Mouse (Mus musculus): ENCODE measurements around the gene Hmgb1. TPM values are rescaled to one million over a fixed set of nuclear protein-coding genes. Genes with fewer than 3 reads are reported as not detected.

Hmgb1 gene
- total and polyA plus RNA-seq, 2 experiments: 17.1 to 131 TPM

DNA sequence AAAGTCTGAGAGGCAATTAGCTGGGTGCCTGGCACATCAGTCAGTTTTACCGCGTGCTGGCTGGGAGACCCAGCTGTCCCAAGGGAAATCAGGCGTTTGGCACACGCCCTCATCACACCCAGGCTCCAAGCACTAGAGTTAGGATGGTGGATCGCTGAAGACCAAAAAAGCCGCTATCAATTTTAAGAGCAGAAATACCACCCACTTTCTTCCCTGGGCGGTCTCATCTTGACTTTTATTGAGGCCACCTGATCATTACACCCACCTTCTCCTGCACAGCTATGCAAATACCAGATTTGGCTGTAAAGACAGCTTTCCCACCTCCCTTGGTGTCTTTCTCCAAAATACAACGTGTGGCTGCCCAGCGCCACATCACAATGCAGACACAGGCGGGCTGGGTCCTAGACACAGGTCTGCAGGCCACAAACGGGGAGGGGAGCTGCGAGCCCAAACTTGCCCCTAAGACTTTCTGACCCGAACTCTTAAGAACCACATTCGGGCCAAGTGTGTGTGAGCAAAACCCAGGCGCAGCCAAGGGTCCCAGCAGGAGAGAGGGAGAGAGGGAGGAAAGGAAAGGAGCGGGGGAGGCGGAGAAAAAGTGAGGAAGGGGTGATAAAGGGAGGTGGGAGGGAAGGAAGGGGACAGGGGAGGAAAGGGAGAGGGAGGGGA is 169.6 kb downstream of the Hmgb1 start:
- peaks cover under 1% of the 10 kb centered on the region for H3K79me2 ChIP-seq (ENCODE audit: control insufficient read depth, insufficient read depth, low read length)
- DNase-seq (ENCODE audit: extremely low read depth, low read depth, low spot score): no peak
- H3K9ac ChIP-seq (ENCODE audit: low read depth, low read length): peak overlapping the region; percentile 80
- H3K4me1 ChIP-seq (ENCODE audit: control insufficient read depth, insufficient read depth, low read length): peaks cover 9% of the 10 kb centered on the region
- peaks cover 2% of the 10 kb centered on the region; the same call in 1 of the 2 replicates for H3K36me3 ChIP-seq (ENCODE audit: control insufficient read depth, insufficient read depth, low read length)
- TF ChIP-seq POLR2A (IDR thresholded peaks at IDR 0.05; ENCODE audit: extremely low read depth, insufficient read depth, low read length) (no peak), CTCF (IDR thresholded peaks at IDR 0.05; ENCODE audit: low read depth, low read length) (no peak)
- H3K4me3 ChIP-seq (ENCODE audit: insufficient read depth, low read depth, low read length): no peak overlapping the region
- no peak overlapping the region for H3K27ac ChIP-seq (replicated peaks; ENCODE audit: insufficient read depth, low read depth, low read length)
- no peaks in the 10 kb centered on the region for H3K27me3 ChIP-seq (ENCODE audit: control insufficient read depth, insufficient read depth, low read length)
- 81% methylated on average over 17 of the region's 17 CpGs for WGBS

DNA sequence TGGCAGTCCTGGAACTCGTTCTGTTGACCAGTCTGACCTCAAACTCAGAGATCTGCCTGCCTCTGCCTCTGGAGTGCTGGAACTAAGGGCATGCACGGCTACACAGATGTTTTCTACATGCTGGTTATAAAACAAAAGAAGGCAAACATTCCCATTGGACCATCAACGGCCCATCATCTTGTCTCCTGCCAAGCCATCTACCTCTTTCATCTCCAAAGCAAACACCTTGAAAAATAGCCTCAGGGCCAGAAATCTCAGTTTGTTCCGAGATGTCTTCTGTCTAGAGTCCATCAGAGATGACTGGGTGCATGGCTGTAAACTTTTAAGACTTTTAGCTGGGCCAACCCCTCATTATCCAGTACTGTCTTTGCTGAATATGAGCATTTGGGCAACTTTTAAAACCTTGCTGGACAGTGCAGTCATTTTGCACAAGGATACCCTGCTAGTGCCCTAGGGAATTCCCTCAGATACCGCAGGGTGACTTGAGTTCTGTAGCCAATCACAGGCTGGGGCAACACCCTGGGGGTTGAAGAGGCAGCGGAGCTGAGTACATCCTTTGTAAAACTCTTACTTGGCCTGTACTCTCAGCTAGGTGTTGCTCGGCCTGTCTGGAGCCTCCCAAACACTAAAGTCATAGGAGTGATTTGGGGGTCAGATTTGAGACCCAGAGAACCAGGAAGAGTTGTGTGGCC is 170.3 kb downstream of the Hmgb1 start:
- Histone ChIP-seq H3K4me3 (ENCODE audit: insufficient read depth, low read depth, low read length) (no peak overlapping the region), H3K79me2 (ENCODE audit: control insufficient read depth, insufficient read depth, low read length) (peaks cover 6% of the 10 kb centered on the region), H3K4me1 (ENCODE audit: control insufficient read depth, insufficient read depth, low read length) (peaks cover 14% of the 10 kb centered on the region), H3K27me3 (ENCODE audit: control insufficient read depth, insufficient read depth, low read length) (no peaks in the 10 kb centered on the region), H3K27ac (replicated peaks; ENCODE audit: insufficient read depth, low read depth, low read length) (no peak overlapping the region), H3K36me3 (ENCODE audit: control insufficient read depth, insufficient read depth, low read length) (peaks cover 2% of the 10 kb centered on the region; the same call in 1 of the 2 replicates), H3K9ac (ENCODE audit: low read depth, low read length) (no peak overlapping the region)
- no peak for DNase-seq (ENCODE audit: extremely low read depth, low read depth, low spot score)
- 77% methylated on average over 7 of the region's 7 CpGs for WGBS
- TF ChIP-seq CTCF (IDR thresholded peaks at IDR 0.05; ENCODE audit: low read depth, low read length) (no peak), POLR2A (IDR thresholded peaks at IDR 0.05; ENCODE audit: extremely low read depth, insufficient read depth, low read length) (no peak)

DNA sequence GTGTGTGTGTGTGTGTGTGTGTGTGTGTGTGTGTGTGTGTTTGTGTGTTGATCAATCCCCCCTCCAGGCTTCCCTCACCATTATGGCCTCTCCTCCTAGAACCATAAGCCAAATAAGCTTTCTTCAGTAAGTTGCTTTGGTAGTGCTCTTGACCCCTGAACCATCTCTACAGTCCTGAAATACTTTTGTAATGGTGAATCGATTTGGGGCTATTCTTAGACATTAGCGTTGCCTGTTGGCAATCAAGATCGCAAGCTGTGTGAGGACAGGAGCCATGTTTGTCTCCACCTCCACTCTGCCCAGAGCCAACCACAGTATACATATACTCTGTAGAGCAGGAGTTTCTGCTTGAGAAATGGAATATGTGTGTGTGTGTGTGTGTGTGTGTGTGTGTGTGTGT is 175.2 kb downstream of the Hmgb1 start:
- H3K9ac ChIP-seq (ENCODE audit: low read depth, low read length): peak overlapping the region; percentile 64
- H3K36me3 ChIP-seq (ENCODE audit: control insufficient read depth, insufficient read depth, low read length): peaks cover 2% of the 10 kb centered on the region; the same call in 1 of the 2 replicates
- H3K27me3 ChIP-seq (ENCODE audit: control insufficient read depth, insufficient read depth, low read length): no peaks in the 10 kb centered on the region
- H3K27ac ChIP-seq (replicated peaks; ENCODE audit: insufficient read depth, low read depth, low read length): peak overlapping the region; percentile 97
- TF ChIP-seq POLR2A (IDR thresholded peaks at IDR 0.05; ENCODE audit: extremely low read depth, insufficient read depth, low read length) (no peak), CTCF (IDR thresholded peaks at IDR 0.05; ENCODE audit: low read depth, low read length) (no peak)
- peaks cover 6% of the 10 kb centered on the region for H3K79me2 ChIP-seq (ENCODE audit: control insufficient read depth, insufficient read depth, low read length)
- WGBS: 14% methylated on average over 3 of the region's 3 CpGs
- peak; percentile 95 for DNase-seq (ENCODE audit: extremely low read depth, low read depth, low spot score)
- peaks cover 12% of the 10 kb centered on the region; the same call in 1 of the 2 replicates for H3K4me1 ChIP-seq (ENCODE audit: control insufficient read depth, insufficient read depth, low read length)
- no peak overlapping the region for H3K4me3 ChIP-seq (ENCODE audit: insufficient read depth, low read depth, low read length)

DNA sequence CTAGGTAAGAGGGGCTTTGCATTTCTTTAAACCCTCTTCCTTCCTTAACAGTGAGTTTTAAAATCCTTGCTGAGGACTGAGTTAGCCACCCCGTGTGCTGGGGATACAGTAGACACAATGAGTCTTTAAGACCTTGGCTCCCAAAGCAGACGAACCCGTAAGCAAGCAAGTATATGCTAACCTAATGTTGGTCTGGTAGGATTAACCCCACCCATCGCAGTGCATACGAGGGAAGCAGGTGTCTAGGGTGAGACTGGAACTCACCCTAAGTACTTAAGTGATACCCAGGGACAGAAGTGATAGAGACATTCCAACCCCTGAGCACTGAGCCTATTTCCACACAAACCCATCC is 177.0 kb downstream of the Hmgb1 start:
- Histone ChIP-seq H3K27ac (replicated peaks; ENCODE audit: insufficient read depth, low read depth, low read length) (peak overlapping the region; percentile 97), H3K4me1 (ENCODE audit: control insufficient read depth, insufficient read depth, low read length) (peaks cover 14% of the 10 kb centered on the region; the same call in 1 of the 2 replicates), H3K4me3 (ENCODE audit: insufficient read depth, low read depth, low read length) (peak overlapping the region; percentile 57), H3K79me2 (ENCODE audit: control insufficient read depth, insufficient read depth, low read length) (peaks cover 6% of the 10 kb centered on the region), H3K36me3 (ENCODE audit: control insufficient read depth, insufficient read depth, low read length) (peaks cover under 1% of the 10 kb centered on the region; the same call in 1 of the 2 replicates), H3K27me3 (ENCODE audit: control insufficient read depth, insufficient read depth, low read length) (no peaks in the 10 kb centered on the region), H3K9ac (ENCODE audit: low read depth, low read length) (peak overlapping the region; percentile 88)
- TF ChIP-seq POLR2A (IDR thresholded peaks at IDR 0.05; ENCODE audit: extremely low read depth, insufficient read depth, low read length) (no peak), CTCF (IDR thresholded peaks at IDR 0.05; ENCODE audit: low read depth, low read length) (no peak)
- 19% methylated on average over 5 of the region's 5 CpGs for WGBS
- no peak for DNase-seq (ENCODE audit: extremely low read depth, low read depth, low spot score)

DNA sequence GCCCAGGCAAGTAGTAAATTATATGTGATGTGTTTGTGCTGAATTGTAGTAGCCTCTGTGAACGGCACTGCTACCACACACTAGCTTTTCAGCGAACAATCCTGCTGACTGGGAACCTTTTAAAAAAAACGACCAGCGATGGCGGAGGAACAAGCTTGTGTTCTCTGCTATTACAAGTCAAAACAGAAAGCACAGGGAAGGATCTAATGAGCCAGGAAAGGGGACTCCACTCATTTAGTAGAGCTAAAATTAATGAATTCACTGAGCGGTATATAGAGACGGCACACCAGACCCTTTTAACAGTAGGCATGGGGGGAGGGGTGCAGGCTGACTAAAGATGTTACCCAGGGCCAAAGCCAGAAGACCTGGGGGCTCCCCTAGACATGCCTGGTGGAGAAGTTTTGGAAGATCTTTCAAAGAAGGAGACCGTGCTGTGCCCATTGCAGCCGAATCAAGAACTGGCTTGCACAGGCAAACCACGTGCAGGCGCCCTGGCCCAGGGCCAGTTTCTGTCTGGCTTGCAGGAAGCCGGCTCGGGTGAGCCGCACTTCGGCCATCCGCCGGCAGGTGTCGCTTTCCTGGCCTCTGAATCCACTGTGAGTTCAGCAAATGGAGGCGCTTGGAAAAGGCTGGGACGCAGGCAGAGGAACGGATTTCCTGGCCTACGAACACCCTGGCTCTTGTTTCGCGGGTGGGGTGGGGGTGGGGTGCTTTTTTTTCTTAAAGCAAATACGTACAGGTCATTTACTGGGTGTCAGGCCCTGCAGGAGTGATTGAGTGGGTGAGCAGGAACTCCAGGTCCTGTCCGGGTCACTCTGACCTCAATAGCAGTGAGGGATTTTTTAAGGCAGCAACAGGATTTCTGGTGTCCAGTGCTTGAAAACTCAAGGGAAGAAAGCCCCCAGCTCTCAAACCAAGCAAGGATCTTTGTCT is 177.7 kb downstream of the Hmgb1 start:
- peaks cover 6% of the 10 kb centered on the region for H3K79me2 ChIP-seq (ENCODE audit: control insufficient read depth, insufficient read depth, low read length)
- WGBS: 7% methylated on average over 26 of the region's 26 CpGs
- peak overlapping the region; percentile 97 for H3K27ac ChIP-seq (replicated peaks; ENCODE audit: insufficient read depth, low read depth, low read length)
- peak overlapping the region; percentile 57 for H3K4me3 ChIP-seq (ENCODE audit: insufficient read depth, low read depth, low read length)
- no peaks in the 10 kb centered on the region for H3K27me3 ChIP-seq (ENCODE audit: control insufficient read depth, insufficient read depth, low read length)
- peaks cover 14% of the 10 kb centered on the region; the same call in 1 of the 2 replicates for H3K4me1 ChIP-seq (ENCODE audit: control insufficient read depth, insufficient read depth, low read length)
- H3K36me3 ChIP-seq (ENCODE audit: control insufficient read depth, insufficient read depth, low read length): no peaks in the 10 kb centered on the region
- H3K9ac ChIP-seq (ENCODE audit: low read depth, low read length): peak overlapping the region; percentile 88
- TF ChIP-seq POLR2A (IDR thresholded peaks at IDR 0.05; ENCODE audit: extremely low read depth, insufficient read depth, low read length): no peak
- peak; percentile 92 for TF ChIP-seq CTCF (IDR thresholded peaks at IDR 0.05; ENCODE audit: low read depth, low read length)
- DNase-seq (ENCODE audit: extremely low read depth, low read depth, low spot score): peak; percentile 96
